Mouse (Mus musculus): ENCODE measurements at regions not wholly inside any gene's neighbourhood (a gene's known extent, or its start where the extent isn't known, plus 50 kb on each side); places are given as distances from the start of the nearest gene placed in this dataset.

- no peak for DNase-seq
These were observed 502.7 kb downstream of the Olfm4 start for GRCm38 (mm10) chr14:80486605-80487004.

- no peak for DNase-seq
These were observed 508.4 kb downstream of the Olfm4 start for GRCm38 (mm10) chr14:80492043-80492900.

- DNase-seq: no peak
These were observed 509.0 kb downstream of the Olfm4 start for GRCm38 (mm10) chr14:80492901-80493279.

GRCm38 (mm10) chr14:80504351-80504750 lies 520.5 kb downstream of the Olfm4 start:
- DNase-seq: no peak

GRCm38 (mm10) chr14:80516626-80517025 lies 532.7 kb downstream of the Olfm4 start:
- no peak for DNase-seq

- no peak for DNase-seq
These were observed 537.3 kb downstream of the Olfm4 start for GRCm38 (mm10) chr14:80521216-80521615.

GRCm38 (mm10) chr14:80521631-80522030 lies 537.8 kb downstream of the Olfm4 start:
- DNase-seq: no peak

- DNase-seq: no peak
These were observed 538.7 kb downstream of the Olfm4 start for GRCm38 (mm10) chr14:80522536-80522935.

- DNase-seq: no peak
These were observed 544.6 kb downstream of the Olfm4 start for GRCm38 (mm10) chr14:80528419-80529028.

GRCm38 (mm10) chr14:80536044-80536745 lies 552.3 kb downstream of the Olfm4 start:
- no peak for DNase-seq

- no peak for DNase-seq
These were observed 576.1 kb downstream of the Olfm4 start for GRCm38 (mm10) chr14:80559950-80560349.
